Mouse (Mus musculus): ENCODE measurements around the gene Sft2d2. TPM values are rescaled to one million over a fixed set of nuclear protein-coding genes. Genes with fewer than 3 reads are reported as not detected.

Sft2d2 gene
- total and polyA plus RNA-seq, 3 experiments = 26.0 to 31.6 (median 27.2) TPM

- H3K79me2 ChIP-seq (replicated peaks; ENCODE audit: control insufficient read depth, extremely low read depth, insufficient read depth, poor library complexity, severe bottlenecking) = peaks cover 35% of the 10 kb centered on the region
- H3K27ac ChIP-seq (ENCODE audit: insufficient read depth, low read depth) = no peak overlapping the region
- H3K9ac ChIP-seq (ENCODE audit: insufficient read depth, low read depth) = no peak overlapping the region
- no peaks in the 10 kb centered on the region for H3K9me3 ChIP-seq (replicated peaks; ENCODE audit: low read length)
- DNase-seq (ENCODE audit: extremely low read depth) = no peak
- in situ Hi-C loops (cut with MboI; ENCODE audit: low pct_ligation_motif_present, low pct_unique_long_range_greater_than_20kb, low sequenced_read_pairs) = no loop called here
- peaks cover 3 to 18% of the 10 kb centered on the region in 2 experiments; a peak in 3 of 4 replicates for H3K4me1 ChIP-seq (ENCODE audit: control insufficient read depth in 1 of 2, insufficient read depth in 2 of 2)
- H3K36me3 ChIP-seq (replicated peaks in 1 of 2; ENCODE audit: control insufficient read depth in 1 of 2, insufficient read depth in 1 of 2, low read length in 1 of 2) = peaks cover 6 to 25% of the 10 kb centered on the region in 2 experiments
- TF ChIP-seq SMC3 (IDR thresholded peaks at IDR 0.05; ENCODE audit: low read depth, low read length) = peak; percentile 48
- no peak for TF ChIP-seq JUN (IDR thresholded peaks at IDR 0.05; ENCODE audit: insufficient read depth, low read depth, low read length)
- TF ChIP-seq CTCF (conservative IDR thresholded peaks at IDR 0.05 in 1 of 2, IDR thresholded peaks at IDR 0.05 in 1 of 2; ENCODE audit: low read depth in 2 of 2, low read length in 2 of 2) = peak; percentile 34 to 54; a peak in 3 of 4 replicates
- TF ChIP-seq RAD21 (IDR thresholded peaks at IDR 0.05; ENCODE audit: low read depth, low read length) = peak; percentile 38
- H3K27me3 ChIP-seq (replicated peaks) = no peaks in the 10 kb centered on the region
- H3K4me3 ChIP-seq (replicated peaks in 1 of 3; ENCODE audit: low read depth in 2 of 3, low read length in 2 of 3, poor library complexity in 1 of 3) = no peak overlapping the region
- no peak overlapping the region for H3K4me2 ChIP-seq (ENCODE audit: insufficient read depth, low read depth, poor library complexity, severe bottlenecking)
- dilution Hi-C loops (cut with MboI; ENCODE audit: extremely low pct_ligation_motif_present, extremely low pct_unique_long_range_greater_than_20kb, low sequenced_read_pairs) = no loop called here
Measured at GRCm38 (mm10) chr1:165230691-165231090, 36.5 kb upstream of the Sft2d2 start.

GRCm38 (mm10) chr1:165229577-165229976 is 35.3 kb upstream of the Sft2d2 start:
- no peaks in the 10 kb centered on the region for H3K9me3 ChIP-seq (replicated peaks; ENCODE audit: low read length)
- H3K27ac ChIP-seq (ENCODE audit: insufficient read depth, low read depth) = no peak overlapping the region
- no peak overlapping the region for H3K4me3 ChIP-seq (replicated peaks in 1 of 3; ENCODE audit: low read depth in 2 of 3, low read length in 2 of 3, poor library complexity in 1 of 3)
- peaks cover 26% of the 10 kb centered on the region for H3K79me2 ChIP-seq (replicated peaks; ENCODE audit: control insufficient read depth, extremely low read depth, insufficient read depth, poor library complexity, severe bottlenecking)
- no peaks in the 10 kb centered on the region for H3K27me3 ChIP-seq (replicated peaks)
- no peak overlapping the region for H3K4me2 ChIP-seq (ENCODE audit: insufficient read depth, low read depth, poor library complexity, severe bottlenecking)
- no peak for TF ChIP-seq RCOR1 (conservative IDR thresholded peaks at IDR 0.05; ENCODE audit: low read depth, low read length)
- TF ChIP-seq TBP (conservative IDR thresholded peaks at IDR 0.05; ENCODE audit: low read depth, low read length) = no peak
- no peak for TF ChIP-seq PAX5 (IDR thresholded peaks at IDR 0.05; ENCODE audit: low read length)
- TF ChIP-seq HCFC1 (IDR thresholded peaks at IDR 0.05; ENCODE audit: low read depth, low read length) = no peak
- no peak for TF ChIP-seq EP300 (IDR thresholded peaks at IDR 0.05; ENCODE audit: low read length)
- no peak for TF ChIP-seq MAZ (IDR thresholded peaks at IDR 0.05; ENCODE audit: low read depth, low read length)
- TF ChIP-seq UBTF (IDR thresholded peaks at IDR 0.05; ENCODE audit: low read depth, low read length) = no peak
- no peak for TF ChIP-seq ZNF384 (IDR thresholded peaks at IDR 0.05; ENCODE audit: low read depth, low read length)
- dilution Hi-C loops (cut with MboI; ENCODE audit: extremely low pct_ligation_motif_present, extremely low pct_unique_long_range_greater_than_20kb, low sequenced_read_pairs) = no loop called here
- H3K36me3 ChIP-seq (replicated peaks in 1 of 2; ENCODE audit: control insufficient read depth in 1 of 2, insufficient read depth in 1 of 2, low read length in 1 of 2) = peaks cover 6 to 36% of the 10 kb centered on the region in 2 experiments
- H3K9ac ChIP-seq (ENCODE audit: insufficient read depth, low read depth) = no peak overlapping the region
- in situ Hi-C loops (cut with MboI; ENCODE audit: low pct_ligation_motif_present, low pct_unique_long_range_greater_than_20kb, low sequenced_read_pairs) = no loop called here
- no peak for DNase-seq (ENCODE audit: extremely low read depth)
- peaks cover 0 to 11% of the 10 kb centered on the region in 2 experiments; a peak in 2 of 4 replicates for H3K4me1 ChIP-seq (ENCODE audit: control insufficient read depth in 1 of 2, insufficient read depth in 2 of 2)

DNA sequence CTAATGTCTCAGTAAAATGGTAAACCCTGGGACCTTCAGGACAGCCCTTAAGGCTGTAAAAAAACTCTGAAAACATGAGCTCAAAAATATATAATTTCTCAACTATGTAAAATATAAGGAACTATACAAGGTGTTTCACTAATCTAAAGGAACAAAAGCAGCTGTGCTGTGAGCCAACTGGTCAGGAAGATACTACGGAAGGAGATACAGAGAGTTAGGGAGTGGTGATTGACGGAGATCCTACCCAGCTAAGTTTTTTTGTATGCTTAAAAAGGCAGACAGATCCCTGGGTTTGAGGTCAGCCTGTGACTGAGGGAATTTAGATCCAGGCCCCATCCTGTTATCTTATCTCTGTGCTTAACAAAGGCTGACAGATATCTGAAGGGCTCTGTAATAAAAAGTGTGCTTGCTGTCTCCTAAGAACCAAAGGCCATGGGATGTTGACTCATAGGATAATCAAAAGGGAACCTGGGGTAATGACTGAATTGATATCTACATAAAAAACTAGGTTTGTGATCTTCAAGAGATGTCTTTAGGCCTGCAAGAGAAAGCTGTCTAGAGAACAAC is 22.9 kb upstream of the Sft2d2 start:
- dilution Hi-C loops (cut with MboI; ENCODE audit: extremely low pct_ligation_motif_present, extremely low pct_unique_long_range_greater_than_20kb, low sequenced_read_pairs) = no loop called here
- DNase-seq (ENCODE audit: extremely low read depth) = no peak
- Histone ChIP-seq H3K9me3 (replicated peaks; ENCODE audit: low read length) (no peaks in the 10 kb centered on the region), H3K9ac (ENCODE audit: insufficient read depth, low read depth) (no peak overlapping the region), H3K4me3 (replicated peaks in 1 of 3; ENCODE audit: low read depth in 2 of 3, low read length in 2 of 3, poor library complexity in 1 of 3) (no peak overlapping the region), H3K79me2 (replicated peaks; ENCODE audit: control insufficient read depth, extremely low read depth, insufficient read depth, poor library complexity, severe bottlenecking) (no peaks in the 10 kb centered on the region), H3K4me2 (ENCODE audit: insufficient read depth, low read depth, poor library complexity, severe bottlenecking) (no peak overlapping the region), H3K27ac (ENCODE audit: insufficient read depth, low read depth) (no peak overlapping the region), H3K27me3 (replicated peaks) (no peaks in the 10 kb centered on the region), H3K36me3 (replicated peaks in 1 of 2; ENCODE audit: control insufficient read depth in 1 of 2, insufficient read depth in 1 of 2, low read length in 1 of 2) (peaks cover 38 to 81% of the 10 kb centered on the region in 2 experiments), H3K4me1 (ENCODE audit: control insufficient read depth in 1 of 2, insufficient read depth in 2 of 2) (peaks cover 0 to 26% of the 10 kb centered on the region in 2 experiments; a peak in 1 of 4 replicates)
- in situ Hi-C loops (cut with MboI; ENCODE audit: low pct_ligation_motif_present, low pct_unique_long_range_greater_than_20kb, low sequenced_read_pairs) = no loop called here
- TF ChIP-seq RCOR1 (conservative IDR thresholded peaks at IDR 0.05; ENCODE audit: low read depth, low read length) (no peak), POLR2A (IDR thresholded peaks at IDR 0.05; ENCODE audit: low read depth, low read length) (no peak), KAT2A (IDR thresholded peaks at IDR 0.05; ENCODE audit: insufficient replicate concordance, low read length) (no peak), ZC3H11A (IDR thresholded peaks at IDR 0.05; ENCODE audit: low read depth, low read length) (no peak), EP300 (IDR thresholded peaks at IDR 0.05; ENCODE audit: low read length) (no peak), MAX (IDR thresholded peaks at IDR 0.05; ENCODE audit: low read length) (no peak), NELFE (IDR thresholded peaks at IDR 0.05; ENCODE audit: low read depth, low read length) (no peak), JUN (IDR thresholded peaks at IDR 0.05; ENCODE audit: insufficient read depth, low read depth, low read length) (no peak), ZMIZ1 (IDR thresholded peaks at IDR 0.05; ENCODE audit: low read depth, low read length) (no peak), MAFK (IDR thresholded peaks at IDR 0.05; ENCODE audit: insufficient replicate concordance, low read length) (no peak), TBP (conservative IDR thresholded peaks at IDR 0.05; ENCODE audit: low read depth, low read length) (no peak), RAD21 (IDR thresholded peaks at IDR 0.05; ENCODE audit: low read depth, low read length) (no peak), SIN3A (IDR thresholded peaks at IDR 0.05; ENCODE audit: low read length) (no peak)
